Mouse (Mus musculus): ENCODE results near the gene Plbd2. TPM values are rescaled to one million over a fixed set of nuclear protein-coding genes. Genes with fewer than 3 reads are reported as not detected.

Plbd2 gene
- polyA plus RNA-seq, 1 experiment from 2014 or later = 60.0 TPM

DNA sequence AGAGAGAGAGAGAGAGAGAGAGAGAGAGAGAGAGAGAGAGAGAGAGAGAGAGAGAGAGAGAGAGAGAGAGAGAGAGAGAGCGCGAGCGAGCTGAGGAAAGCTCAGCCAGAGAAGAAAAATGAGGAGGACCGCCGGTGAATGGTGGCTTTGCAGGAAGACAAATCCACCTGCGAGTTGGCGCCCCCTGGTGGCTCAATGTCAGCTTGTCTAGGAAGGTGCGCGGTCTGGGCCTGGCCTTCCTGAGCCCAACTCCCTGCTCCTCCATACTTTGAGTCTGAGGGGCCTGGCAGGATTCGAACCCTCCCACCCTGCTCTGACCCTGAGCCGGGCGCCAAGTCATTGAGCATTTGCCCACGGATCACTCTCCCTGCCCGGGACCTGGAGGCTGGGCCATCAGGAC, 62.7 kb downstream of the Plbd2 start:
- Histone ChIP-seq H3K9me3 (replicated peaks) (no peaks in the 10 kb centered on the region), H3K27ac (no peak overlapping the region), H3K9ac (no peak overlapping the region), H3K4me1 (peaks cover 27% of the 10 kb centered on the region), H3K4me2 (peak overlapping the region; percentile 55), H3K36me3 (no peaks in the 10 kb centered on the region), H3K27me3 (peaks cover 92% of the 10 kb centered on the region), H3K4me3 (replicated peaks) (peak overlapping the region; percentile 33)
- peak; percentile 68 for ATAC-seq (replicated peaks; ENCODE audit: low FRiP score)
- 4% methylated on average over 13 of the region's 14 CpGs for WGBS

DNA sequence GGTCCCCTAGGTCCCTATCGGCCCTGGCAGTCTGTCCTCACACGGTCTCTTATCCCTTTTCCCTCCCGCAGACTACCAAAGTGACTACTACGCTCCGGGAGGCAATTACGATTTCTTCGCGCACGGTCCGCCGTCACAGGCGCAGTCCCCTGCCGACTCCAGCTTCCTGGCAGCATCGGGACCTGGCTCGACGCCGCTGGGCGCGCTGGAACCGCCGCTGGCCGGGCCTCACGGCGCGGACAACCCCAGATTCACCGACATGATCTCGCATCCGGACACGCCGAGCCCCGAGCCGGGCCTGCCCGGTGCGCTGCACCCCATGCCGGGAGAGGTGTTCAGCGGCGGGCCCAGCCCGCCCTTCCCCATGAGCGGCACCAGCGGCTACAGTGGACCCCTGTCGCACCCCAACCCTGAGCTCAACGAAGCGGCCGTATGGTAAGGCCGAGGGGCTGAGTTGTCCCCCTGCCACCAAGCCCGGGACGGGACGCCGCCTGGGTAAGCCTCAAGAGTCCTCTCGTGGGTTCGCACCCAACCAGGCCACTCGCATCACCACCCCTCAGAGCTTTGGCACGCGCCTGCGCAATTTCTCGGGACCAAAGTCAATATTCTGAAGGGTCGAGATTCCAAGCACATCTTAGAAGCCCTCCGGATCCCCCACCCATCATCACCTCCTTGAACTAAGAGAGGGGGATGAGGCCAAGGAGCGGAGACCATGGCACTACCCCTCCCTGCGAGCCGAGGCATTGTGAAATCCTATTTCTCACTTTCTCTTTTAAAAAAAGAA, 63.3 kb downstream of the Plbd2 start:
- H3K27ac ChIP-seq = no peak overlapping the region
- 1% methylated on average over 61 of the region's 61 CpGs for WGBS
- peaks cover 34% of the 10 kb centered on the region for H3K4me1 ChIP-seq
- H3K36me3 ChIP-seq = no peaks in the 10 kb centered on the region
- no peak overlapping the region for H3K9ac ChIP-seq
- ATAC-seq (replicated peaks; ENCODE audit: low FRiP score) = no peak
- H3K27me3 ChIP-seq = peaks cover 92% of the 10 kb centered on the region
- H3K9me3 ChIP-seq (replicated peaks) = no peaks in the 10 kb centered on the region
- peak overlapping the region; percentile 55 for H3K4me2 ChIP-seq
- H3K4me3 ChIP-seq (replicated peaks) = peak overlapping the region; percentile 33

GRCm38 (mm10) chr5:120438991-120439710, 64.3 kb downstream of the Plbd2 start:
- no peak overlapping the region for H3K27ac ChIP-seq
- peaks cover 34% of the 10 kb centered on the region for H3K4me1 ChIP-seq
- WGBS = 2% methylated on average over 27 of the region's 27 CpGs
- ATAC-seq (replicated peaks; ENCODE audit: low FRiP score) = no peak
- peak overlapping the region; percentile 33 for H3K4me3 ChIP-seq (replicated peaks)
- H3K27me3 ChIP-seq = peaks cover 92% of the 10 kb centered on the region
- H3K9ac ChIP-seq = no peak overlapping the region
- H3K4me2 ChIP-seq = peak overlapping the region; percentile 55; the same call in 1 of the 2 replicates
- H3K9me3 ChIP-seq (replicated peaks) = no peaks in the 10 kb centered on the region
- no peaks in the 10 kb centered on the region for H3K36me3 ChIP-seq

GRCm38 (mm10) chr5:120438469-120438868, 65.0 kb downstream of the Plbd2 start:
- no peak overlapping the region for H3K27ac ChIP-seq
- ATAC-seq (replicated peaks; ENCODE audit: low FRiP score) = no peak
- H3K9ac ChIP-seq = no peak overlapping the region
- H3K4me2 ChIP-seq = no peak overlapping the region
- peaks cover 34% of the 10 kb centered on the region for H3K4me1 ChIP-seq
- H3K9me3 ChIP-seq (replicated peaks) = no peaks in the 10 kb centered on the region
- peaks cover 92% of the 10 kb centered on the region for H3K27me3 ChIP-seq
- no peak overlapping the region for H3K4me3 ChIP-seq (replicated peaks)
- WGBS = 2% methylated on average over 13 of the region's 13 CpGs
- H3K36me3 ChIP-seq = no peaks in the 10 kb centered on the region

DNA sequence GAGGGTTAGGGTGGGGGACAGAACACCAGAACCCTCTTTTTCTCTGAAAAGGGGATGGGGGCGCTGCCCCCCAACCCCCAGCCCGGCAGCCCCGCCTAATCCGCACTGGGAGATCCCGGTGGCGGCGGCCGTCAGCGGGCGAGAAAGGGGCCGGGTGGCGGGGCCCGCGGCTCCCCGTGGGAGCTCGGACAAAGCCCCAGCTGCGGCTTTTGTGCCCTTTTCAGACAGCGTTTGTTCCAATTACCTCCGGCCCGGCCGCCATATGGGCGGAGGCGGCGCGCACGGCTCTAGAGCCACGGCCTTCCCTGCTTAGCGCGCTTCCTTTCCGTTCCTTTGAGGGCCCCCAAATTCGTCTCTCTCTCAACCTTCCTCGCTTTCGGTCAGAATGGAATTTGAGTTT, 65.4 kb downstream of the Plbd2 start:
- ATAC-seq (replicated peaks; ENCODE audit: low FRiP score) = no peak
- H3K36me3 ChIP-seq = no peaks in the 10 kb centered on the region
- no peak overlapping the region for H3K4me2 ChIP-seq
- peak overlapping the region; percentile 12; the same call in 1 of the 2 replicates for H3K4me3 ChIP-seq (replicated peaks)
- WGBS = 2% methylated on average over 33 of the region's 33 CpGs
- peaks cover 34% of the 10 kb centered on the region for H3K4me1 ChIP-seq
- no peak overlapping the region for H3K27ac ChIP-seq
- peaks cover 92% of the 10 kb centered on the region for H3K27me3 ChIP-seq
- H3K9me3 ChIP-seq (replicated peaks) = no peaks in the 10 kb centered on the region
- H3K9ac ChIP-seq = no peak overlapping the region

GRCm38 (mm10) chr5:120437539-120437938, 65.9 kb downstream of the Plbd2 start:
- Histone ChIP-seq H3K27ac (no peak overlapping the region), H3K4me3 (replicated peaks) (no peak overlapping the region), H3K9ac (no peak overlapping the region), H3K9me3 (replicated peaks) (no peaks in the 10 kb centered on the region), H3K36me3 (no peaks in the 10 kb centered on the region), H3K4me1 (peaks cover 34% of the 10 kb centered on the region), H3K27me3 (peaks cover 93% of the 10 kb centered on the region), H3K4me2 (no peak overlapping the region)
- WGBS = under 1% methylated on average over 17 of the region's 17 CpGs
- ATAC-seq (replicated peaks; ENCODE audit: low FRiP score) = no peak

DNA sequence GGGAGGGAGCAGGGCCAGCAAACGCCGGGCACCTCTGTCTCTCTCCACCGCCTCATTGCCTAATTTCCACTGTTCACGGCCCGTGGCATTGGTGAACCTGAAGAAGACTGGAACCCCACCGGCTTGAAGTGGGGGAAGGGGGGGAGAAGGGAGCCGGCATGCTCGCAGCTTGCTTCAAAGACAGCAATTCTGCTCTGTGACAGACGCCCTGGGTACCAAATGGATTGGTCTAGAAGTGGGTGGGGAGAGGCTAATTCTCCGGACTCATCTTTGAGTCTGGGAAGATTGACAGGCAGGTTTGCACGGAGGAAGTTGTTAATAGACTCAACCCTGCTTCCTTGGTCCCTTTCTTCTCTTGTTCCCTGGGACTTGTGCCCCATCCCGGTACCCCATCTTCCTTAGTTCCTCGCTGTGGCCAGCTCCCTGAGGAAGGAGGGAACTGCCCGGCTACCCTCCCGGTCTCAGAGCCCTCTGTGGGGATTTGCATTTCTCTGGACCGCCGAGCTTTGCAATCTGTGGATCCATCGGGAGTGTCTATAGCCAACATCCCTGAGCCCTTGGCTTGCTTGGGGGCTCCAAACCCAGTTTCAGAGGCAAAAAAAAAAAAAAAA, 66.4 kb downstream of the Plbd2 start:
- Histone ChIP-seq H3K9me3 (replicated peaks) (no peaks in the 10 kb centered on the region), H3K4me2 (no peak overlapping the region), H3K9ac (no peak overlapping the region), H3K4me3 (replicated peaks) (no peak overlapping the region), H3K36me3 (no peaks in the 10 kb centered on the region), H3K27ac (no peak overlapping the region), H3K4me1 (peaks cover 38% of the 10 kb centered on the region), H3K27me3 (peaks cover 95% of the 10 kb centered on the region)
- whole genome bisulfite sequencing = under 1% methylated on average over 18 of the region's 18 CpGs
- no peak for ATAC-seq (replicated peaks; ENCODE audit: low FRiP score)

GRCm38 (mm10) chr5:120435731-120436501, 67.5 kb downstream of the Plbd2 start:
- Histone ChIP-seq H3K9me3 (replicated peaks) (no peaks in the 10 kb centered on the region), H3K4me2 (peak overlapping the region; percentile 66), H3K27me3 (peaks cover 99% of the 10 kb centered on the region), H3K4me1 (peaks cover 45% of the 10 kb centered on the region), H3K4me3 (replicated peaks) (peak overlapping the region; percentile 41), H3K9ac (no peak overlapping the region), H3K36me3 (no peaks in the 10 kb centered on the region), H3K27ac (no peak overlapping the region)
- no peak for ATAC-seq (replicated peaks; ENCODE audit: low FRiP score)
- WGBS = under 1% methylated on average over 41 of the region's 47 CpGs

DNA sequence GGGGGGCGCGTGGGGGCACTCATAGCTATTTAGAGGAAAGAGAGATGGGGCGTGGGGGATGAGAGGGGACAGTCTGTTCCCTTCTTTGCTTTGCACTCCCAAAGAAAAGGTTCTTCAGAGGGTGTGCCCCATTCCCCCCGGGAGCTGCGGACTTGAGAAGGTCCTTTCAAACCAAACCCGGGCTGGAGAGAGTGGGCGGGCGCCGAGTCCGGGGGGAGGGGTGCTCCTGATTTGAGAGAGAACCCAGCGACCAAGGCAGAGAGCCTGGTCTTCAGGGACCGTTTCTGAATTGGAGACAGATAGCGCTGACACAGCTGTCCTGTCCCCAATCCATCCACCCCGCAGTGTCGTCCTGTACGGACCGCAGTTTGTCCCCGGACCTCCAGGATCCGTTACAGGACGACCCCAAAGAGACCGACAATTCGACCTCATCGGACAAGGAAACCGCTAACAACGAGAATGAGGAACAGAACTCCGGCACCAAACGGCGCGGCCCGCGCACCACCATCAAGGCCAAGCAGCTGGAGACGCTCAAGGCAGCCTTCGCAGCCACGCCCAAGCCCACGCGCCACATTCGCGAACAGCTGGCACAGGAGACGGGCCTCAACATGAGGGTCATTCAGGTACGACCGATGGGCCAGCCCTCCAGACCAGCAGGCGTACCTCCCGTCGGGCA, 68.3 kb downstream of the Plbd2 start:
- Histone ChIP-seq H3K4me2 (peak overlapping the region; percentile 66; the same call in 1 of the 2 replicates), H3K9ac (no peak overlapping the region), H3K4me3 (replicated peaks) (peak overlapping the region; percentile 41; the same call in 1 of the 2 replicates), H3K9me3 (replicated peaks) (no peaks in the 10 kb centered on the region), H3K27ac (no peak overlapping the region), H3K4me1 (peaks cover 42% of the 10 kb centered on the region), H3K36me3 (no peaks in the 10 kb centered on the region), H3K27me3 (peaks cover 99% of the 10 kb centered on the region)
- under 1% methylated on average over 44 of the region's 44 CpGs for WGBS
- no peak for ATAC-seq (replicated peaks; ENCODE audit: low FRiP score)

- Histone ChIP-seq H3K27me3 (peaks cover 99% of the 10 kb centered on the region), H3K4me1 (peaks cover 33% of the 10 kb centered on the region), H3K27ac (no peak overlapping the region), H3K4me2 (no peak overlapping the region), H3K36me3 (no peaks in the 10 kb centered on the region), H3K4me3 (replicated peaks) (no peak overlapping the region), H3K9ac (no peak overlapping the region), H3K9me3 (replicated peaks) (no peaks in the 10 kb centered on the region)
- 2% methylated on average over 21 of the region's 21 CpGs for WGBS
- ATAC-seq (replicated peaks; ENCODE audit: low FRiP score) = no peak
Measured at GRCm38 (mm10) chr5:120434231-120434735, 69.1 kb downstream of the Plbd2 start.
